Comparison of ENCODE assay signal across 12 mouse cellular contexts in genomic region chr3:49867147-49867950, GRCm38 (mm10).
DNase-seq lines count a peak whose midpoint lies in the region; ATAC-seq and TF ChIP-seq lines count a peak whose summit lies in the region.
"Had no signal": no experiment of that assay in that cellular context is flagged by ENCODE, and none has a peak within 500 bp of the region (broad histone marks: within the 10 kb centered on the region; RNA-seq: fewer than 3 reads in every experiment).

No protein-coding gene starts in this region.

- H3K9me3 ChIP-seq in kidney, embryonic 16.5 days (ENCODE audit: low read length): no peaks in the 10 kb centered on the region
- no peaks in the 10 kb centered on the region for H3K9me3 ChIP-seq in forebrain, embryonic 15.5 days
- H3K9me3 ChIP-seq in limb, embryonic 11.5 days (ENCODE audit: control insufficient read depth, low read length): no peaks in the 10 kb centered on the region
- no peaks in the 10 kb centered on the region for H3K9me3 ChIP-seq in neural tube, embryonic 14.5 days (ENCODE audit: control insufficient read depth, low read length)
- H3K9me3 ChIP-seq: heart, embryonic 15.5 days; liver, embryonic 13.5 days had no signal

- TF ChIP-seq CTCF in left cerebral cortex, adult 2 months (IDR thresholded peaks at IDR 0.05): no peak

- 27% methylated on average over 7 of the region's 7 CpGs for WGBS in kidney, embryonic 16.5 days
- WGBS in forebrain, embryonic 15.5 days: 30% methylated on average over 7 of the region's 7 CpGs
- WGBS in limb, embryonic 11.5 days: 51% methylated on average over 7 of the region's 7 CpGs
- WGBS in neural tube, embryonic 14.5 days: 7% methylated on average over 7 of the region's 7 CpGs

- H3K4me2 ChIP-seq in kidney, embryonic 16.5 days (replicated peaks; ENCODE audit: low read depth, low read length): no peak overlapping the region
- no peak overlapping the region for H3K4me2 ChIP-seq in forebrain, embryonic 15.5 days (replicated peaks)
- H3K4me2 ChIP-seq in limb, embryonic 11.5 days (ENCODE audit: low read depth, severe bottlenecking): no peak overlapping the region
- no peak overlapping the region for H3K4me2 ChIP-seq in neural tube, embryonic 14.5 days (ENCODE audit: low read depth, low read length)
- H3K4me2 ChIP-seq: heart, embryonic 15.5 days; liver, embryonic 13.5 days had no signal

- intact Hi-C loops in heart, postnatal 10 days (cut with DNase I): loop anchor here (5.0 to 10.0 kb wide), 2 partner anchors 110 to 223 kb away; partner anchors contain the start of gene Pcdh18
- intact Hi-C loops in left cerebral cortex, adult 2 months (cut with DNase I): no loop called here

- H3K27me3 ChIP-seq in kidney, embryonic 16.5 days (ENCODE audit: insufficient read depth, low read length): no peaks in the 10 kb centered on the region
- no peaks in the 10 kb centered on the region for H3K27me3 ChIP-seq in forebrain, embryonic 15.5 days
- H3K27me3 ChIP-seq in limb, embryonic 11.5 days (ENCODE audit: control insufficient read depth, insufficient read depth, low read length): no peaks in the 10 kb centered on the region
- no peaks in the 10 kb centered on the region for H3K27me3 ChIP-seq in neural tube, embryonic 14.5 days (ENCODE audit: control insufficient read depth, insufficient read depth, low read length)
- H3K27me3 ChIP-seq: heart, embryonic 15.5 days; liver, embryonic 13.5 days; Patski had no signal

- peak overlapping the region; percentile 14 for H3K27ac ChIP-seq in kidney, embryonic 16.5 days (ENCODE audit: low read length)
- H3K27ac ChIP-seq in forebrain, embryonic 15.5 days (replicated peaks): no peak overlapping the region
- peak overlapping the region; percentile 63 for H3K27ac ChIP-seq in limb, embryonic 11.5 days (replicated peaks; ENCODE audit: low read depth, low read length)
- H3K27ac ChIP-seq in neural tube, embryonic 14.5 days (ENCODE audit: low read depth, low read length): peak overlapping the region; percentile 67
- no peak overlapping the region for H3K27ac ChIP-seq in left cerebral cortex, adult 2 months
- H3K27ac ChIP-seq: gastrocnemius, adult 2 months; liver, embryonic 13.5 days had no signal

- H3K4me3 ChIP-seq in kidney, embryonic 16.5 days (ENCODE audit: low read length): no peak overlapping the region
- no peak overlapping the region for H3K4me3 ChIP-seq in forebrain, embryonic 15.5 days
- no peak overlapping the region for H3K4me3 ChIP-seq in limb, embryonic 11.5 days (ENCODE audit: low read depth, low read length)
- no peak overlapping the region for H3K4me3 ChIP-seq in neural tube, embryonic 14.5 days (ENCODE audit: low read depth, low read length)
- no peak overlapping the region for H3K4me3 ChIP-seq in left cerebral cortex, adult 2 months
- H3K4me3 ChIP-seq: gastrocnemius, adult 2 months; heart, embryonic 15.5 days; liver, embryonic 13.5 days had no signal

- H3K4me1 ChIP-seq in kidney, embryonic 16.5 days (ENCODE audit: insufficient read depth, low read length): peaks cover 25% of the 10 kb centered on the region
- H3K4me1 ChIP-seq in forebrain, embryonic 15.5 days: peaks cover 20% of the 10 kb centered on the region
- peaks cover 32% of the 10 kb centered on the region for H3K4me1 ChIP-seq in limb, embryonic 11.5 days (ENCODE audit: control insufficient read depth, insufficient read depth, low read length)
- peaks cover 15% of the 10 kb centered on the region for H3K4me1 ChIP-seq in neural tube, embryonic 14.5 days (ENCODE audit: control insufficient read depth, insufficient read depth, low read length)
- H3K4me1 ChIP-seq: liver, embryonic 13.5 days had no signal

- DNase-seq in kidney, postnatal 4 days: no peak
- DNase-seq in limb, embryonic 11.5 days (ENCODE audit: low spot score): no peak
- DNase-seq in adrenal gland, postnatal 4 days (ENCODE audit: low spot score in 2 of 2): no peak
- no peak for DNase-seq in heart, postnatal 10 days
- DNase-seq in left cerebral cortex, adult 2 months (ENCODE audit: extremely low spot score in 1 of 2, low spot score in 2 of 2): no peak
- DNase-seq: gastrocnemius, adult 2 months; liver, embryonic 13.5 days had no signal

- no peak overlapping the region for H3K9ac ChIP-seq in kidney, embryonic 16.5 days (replicated peaks; ENCODE audit: low read length)
- H3K9ac ChIP-seq in forebrain, embryonic 15.5 days (replicated peaks): no peak overlapping the region
- no peak overlapping the region for H3K9ac ChIP-seq in limb, embryonic 11.5 days (ENCODE audit: low read length)
- H3K9ac ChIP-seq in neural tube, embryonic 14.5 days (replicated peaks; ENCODE audit: low read depth, low read length): no peak overlapping the region
- H3K9ac ChIP-seq: heart, embryonic 15.5 days; liver, embryonic 13.5 days had no signal

- no peaks in the 10 kb centered on the region for H3K36me3 ChIP-seq in kidney, embryonic 16.5 days (ENCODE audit: insufficient read depth, low read length)
- no peaks in the 10 kb centered on the region for H3K36me3 ChIP-seq in forebrain, embryonic 15.5 days
- H3K36me3 ChIP-seq in limb, embryonic 11.5 days (ENCODE audit: control insufficient read depth, insufficient read depth, low read length): no peaks in the 10 kb centered on the region
- H3K36me3 ChIP-seq in neural tube, embryonic 14.5 days (ENCODE audit: control insufficient read depth, insufficient read depth, low read length): no peaks in the 10 kb centered on the region
- H3K36me3 ChIP-seq: heart, embryonic 15.5 days; liver, embryonic 13.5 days had no signal

- ATAC-seq in kidney, embryonic 16.5 days (ENCODE audit: low FRiP score, low TSS enrichment): peak; percentile 56; the same call in 1 of the 2 replicates
- peak; percentile 55; the same call in 1 of the 2 replicates for ATAC-seq in forebrain, embryonic 15.5 days (replicated peaks)
- no peak for ATAC-seq in limb, embryonic 11.5 days (ENCODE audit: insufficient number of reproducible peaks, low FRiP score, low TSS enrichment, low read depth)
- peak; percentile 42; the same call in 1 of the 2 replicates for ATAC-seq in neural tube, embryonic 14.5 days (ENCODE audit: low read depth)
- ATAC-seq: Patski had no signal

Comparison
In these comparisons a context has a peak if more than half of its experiments do, and no peak if none do; other contexts are left out.
1. H3K27ac ChIP-seq: peak in kidney, embryonic 16.5 days (single experiment), limb, embryonic 11.5 days (single experiment) and neural tube, embryonic 14.5 days (single experiment); none in forebrain, embryonic 15.5 days (single experiment) and left cerebral cortex, adult 2 months (single experiment).